Mouse (Mus musculus) hindbrain, embryonic 13.5 days (tissue): ENCODE data around the gene Crlf3. TPM values are rescaled to one million over a fixed set of nuclear protein-coding genes. Genes with fewer than 3 reads are reported as not detected.
"Not testable (repeated sequence)": the region's sequence is repeated elsewhere in the genome, so short reads cannot be mapped to it uniquely, and the experiment has no call there.

Experiments
- ATAC-seq: fragments of 200-750 bp; cut with Nextera tagmentation; 2 replicates; pipeline ENCODE4 v1.8.0; 2017; ENCODE audit warnings: moderate TSS enrichment; ENCODE audit not compliant: low FRiP score
- H3K27ac ChIP-seq: fragments of 300-500 bp; sonication (generic); 2 replicates; pipeline ENCODE4 v1.5.1; 2015; ENCODE audit warnings: inconsistent platforms, mild to moderate bottlenecking, moderate library complexity
- H3K27me3 ChIP-seq: fragments of 300-500 bp; sonication (generic); 2 replicates; pipeline ENCODE4 v1.6.1; 2015; ENCODE audit warnings: mild to moderate bottlenecking, inconsistent platforms
- H3K36me3 ChIP-seq: fragments of 300-500 bp; sonication (generic); 2 replicates; pipeline ENCODE4 v1.6.1; 2015; ENCODE audit warnings: mild to moderate bottlenecking, inconsistent platforms
- H3K4me1 ChIP-seq: fragments of 300-500 bp; sonication (generic); replicated peaks from 2 replicates; pipeline ENCODE4 v1.6.1; 2015; ENCODE audit warnings: inconsistent platforms
- H3K4me2 ChIP-seq: fragments of 300-500 bp; sonication (generic); 2 replicates; pipeline ENCODE4 v1.6.1; 2015; ENCODE audit warnings: inconsistent platforms, mild to moderate bottlenecking, moderate library complexity
- H3K4me3 ChIP-seq: fragments of 300-500 bp; sonication (generic); 2 replicates; pipeline ENCODE4 v1.5.1; 2015; ENCODE audit warnings: mild to moderate bottlenecking, inconsistent platforms
- H3K9ac ChIP-seq: fragments of 300-500 bp; sonication (generic); 2 replicates; pipeline ENCODE4 v1.6.1; 2015; ENCODE audit warnings: mild to moderate bottlenecking, inconsistent platforms
- H3K9me3 ChIP-seq: fragments of 300-500 bp; sonication (generic); 2 replicates; pipeline ENCODE4 v1.6.1; 2016; ENCODE audit warnings: inconsistent platforms
- WGBS: fragments of 180-500 bp; shearing (Covaris S2); methylation state at CpG from one replicate; pipeline ENCODE4 v1.1.7; 2015; 5-methylcytosine and 5-hydroxymethylcytosine counted together
- polyA plus RNA-seq: library from polyadenylated mRNA; unstranded; fragments of >200 nt; fragmentation: Nextera tagmentation; extraction: Ambion mirVana; gene quantifications from 2 replicates; pipeline ENCODE4 v1.2.1, GENCODE M21; 2015

Gene Crlf3
- polyA plus RNA-seq, 1 experiment from 2014 or later: 13.1 TPM

- Histone ChIP-seq H3K9ac (peak overlapping the region; percentile 91), H3K4me2 (peak overlapping the region; percentile 83), H3K9me3 (no peaks in the 10 kb centered on the region), H3K36me3 (no peaks in the 10 kb centered on the region), H3K4me1 (peaks cover 14% of the 10 kb centered on the region), H3K27ac (peak overlapping the region; percentile 84), H3K27me3 (no peaks in the 10 kb centered on the region), H3K4me3 (peak overlapping the region; percentile 89)
- no peak; the same call in 1 of the 2 replicates for ATAC-seq
- WGBS: under 1% methylated on average over 30 of the region's 32 CpGs
Observed at GRCm38 (mm10) chr11:80080381-80080825, 388 bp downstream of the Crlf3 start.

- H3K27ac ChIP-seq: no peak overlapping the region
- ATAC-seq: no peak
- peak overlapping the region; percentile 89 for H3K4me3 ChIP-seq
- H3K4me2 ChIP-seq: peak overlapping the region; percentile 83
- H3K36me3 ChIP-seq: no peaks in the 10 kb centered on the region
- H3K4me1 ChIP-seq: peaks cover 14% of the 10 kb centered on the region
- WGBS: 70% methylated on average over 6 of the region's 6 CpGs
- peak overlapping the region; percentile 91; the same call in 1 of the 2 replicates for H3K9ac ChIP-seq
- H3K9me3 ChIP-seq: no peaks in the 10 kb centered on the region
- no peaks in the 10 kb centered on the region for H3K27me3 ChIP-seq
Observed at GRCm38 (mm10) chr11:80079751-80080150, 1.0 kb downstream of the Crlf3 start.

- ATAC-seq: no peak
- H3K9ac ChIP-seq: no peak overlapping the region
- no peak overlapping the region for H3K4me2 ChIP-seq
- H3K27me3 ChIP-seq: no peaks in the 10 kb centered on the region
- 55% methylated on average over 1 of the region's 1 CpGs for WGBS
- no peak overlapping the region for H3K4me3 ChIP-seq
- H3K27ac ChIP-seq: no peak overlapping the region
- H3K9me3 ChIP-seq: no peaks in the 10 kb centered on the region
- peaks cover 14% of the 10 kb centered on the region for H3K4me1 ChIP-seq
- no peaks in the 10 kb centered on the region for H3K36me3 ChIP-seq
Observed at GRCm38 (mm10) chr11:80078831-80079230, 2.0 kb downstream of the Crlf3 start.

GRCm38 (mm10) chr11:80077784-80078545 is 2.8 kb downstream of the Crlf3 start:
- Histone ChIP-seq H3K9ac (no peak overlapping the region), H3K9me3 (no peaks in the 10 kb centered on the region), H3K27me3 (no peaks in the 10 kb centered on the region), H3K36me3 (no peaks in the 10 kb centered on the region), H3K4me1 (peaks cover 14% of the 10 kb centered on the region), H3K4me3 (no peak overlapping the region), H3K27ac (no peak overlapping the region), H3K4me2 (no peak overlapping the region)
- no peak for ATAC-seq
- 82% methylated on average over 14 of the region's 14 CpGs for WGBS

- H3K36me3 ChIP-seq: no peaks in the 10 kb centered on the region
- H3K4me3 ChIP-seq: no peak overlapping the region
- peaks cover 10% of the 10 kb centered on the region for H3K4me1 ChIP-seq
- H3K27me3 ChIP-seq: no peaks in the 10 kb centered on the region
- H3K9me3 ChIP-seq: no peaks in the 10 kb centered on the region
- no peak overlapping the region for H3K4me2 ChIP-seq
- H3K27ac ChIP-seq: no peak overlapping the region
- no peak overlapping the region for H3K9ac ChIP-seq
- ATAC-seq: no peak
- WGBS: 96% methylated on average over 5 of the region's 5 CpGs
Observed at GRCm38 (mm10) chr11:80075608-80076277, 5.0 kb downstream of the Crlf3 start.

- Histone ChIP-seq H3K9ac (no peak overlapping the region), H3K4me2 (no peak overlapping the region), H3K36me3 (no peaks in the 10 kb centered on the region), H3K4me1 (no peaks in the 10 kb centered on the region), H3K9me3 (no peaks in the 10 kb centered on the region), H3K27me3 (no peaks in the 10 kb centered on the region), H3K27ac (no peak overlapping the region), H3K4me3 (no peak overlapping the region)
- no peak for ATAC-seq
- 91% methylated on average over 3 of the region's 3 CpGs for WGBS
Observed at GRCm38 (mm10) chr11:80072365-80072764, 8.4 kb downstream of the Crlf3 start.

GRCm38 (mm10) chr11:80071039-80071438 is 9.8 kb downstream of the Crlf3 start:
- H3K4me3 ChIP-seq: no peak overlapping the region
- no peaks in the 10 kb centered on the region for H3K4me1 ChIP-seq
- 95% methylated on average over 2 of the region's 2 CpGs for WGBS
- H3K9me3 ChIP-seq: no peaks in the 10 kb centered on the region
- no peak overlapping the region for H3K9ac ChIP-seq
- no peak overlapping the region for H3K27ac ChIP-seq
- ATAC-seq: no peak
- no peaks in the 10 kb centered on the region for H3K27me3 ChIP-seq
- no peak overlapping the region for H3K4me2 ChIP-seq
- H3K36me3 ChIP-seq: no peaks in the 10 kb centered on the region

- WGBS: 89% methylated on average over 3 of the region's 3 CpGs
- no peaks in the 10 kb centered on the region for H3K9me3 ChIP-seq
- H3K9ac ChIP-seq: no peak overlapping the region
- H3K36me3 ChIP-seq: no peaks in the 10 kb centered on the region
- H3K4me2 ChIP-seq: no peak overlapping the region
- no peak overlapping the region for H3K27ac ChIP-seq
- H3K27me3 ChIP-seq: no peaks in the 10 kb centered on the region
- no peak overlapping the region for H3K4me3 ChIP-seq
- no peak for ATAC-seq
- no peaks in the 10 kb centered on the region for H3K4me1 ChIP-seq
Observed at GRCm38 (mm10) chr11:80069815-80070214, 11.0 kb downstream of the Crlf3 start.

- H3K9me3 ChIP-seq: no peaks in the 10 kb centered on the region
- H3K4me3 ChIP-seq: no peak overlapping the region
- H3K27me3 ChIP-seq: no peaks in the 10 kb centered on the region
- no peak overlapping the region for H3K4me2 ChIP-seq
- ATAC-seq: no peak
- no peaks in the 10 kb centered on the region for H3K4me1 ChIP-seq
- WGBS: 91% methylated on average over 5 of the region's 5 CpGs
- H3K36me3 ChIP-seq: peaks cover 3% of the 10 kb centered on the region; the same call in 1 of the 2 replicates
- no peak overlapping the region for H3K27ac ChIP-seq
- no peak overlapping the region for H3K9ac ChIP-seq
Observed at GRCm38 (mm10) chr11:80067558-80067957, 13.2 kb downstream of the Crlf3 start.

- not testable (repeated sequence) for ATAC-seq, H3K36me3 ChIP-seq, H3K4me3 ChIP-seq, H3K9me3 ChIP-seq, H3K4me1 ChIP-seq, H3K27me3 ChIP-seq, H3K9ac ChIP-seq, H3K4me2 ChIP-seq, H3K27ac ChIP-seq
- 85% methylated on average over 4 of the region's 4 CpGs for WGBS
Observed at GRCm38 (mm10) chr11:80066373-80066772, 14.4 kb downstream of the Crlf3 start.

GRCm38 (mm10) chr11:80062159-80062558 is 18.6 kb downstream of the Crlf3 start:
- no peak overlapping the region for H3K27ac ChIP-seq
- ATAC-seq: no peak

GRCm38 (mm10) chr11:80056141-80056540 is 24.6 kb downstream of the Crlf3 start:
- Histone ChIP-seq H3K27ac (no peak overlapping the region), H3K9me3 (no peaks in the 10 kb centered on the region), H3K4me2 (no peak overlapping the region), H3K9ac (no peak overlapping the region), H3K36me3 (peaks cover 36% of the 10 kb centered on the region), H3K4me3 (no peak overlapping the region), H3K27me3 (no peaks in the 10 kb centered on the region), H3K4me1 (no peaks in the 10 kb centered on the region)
- 90% methylated on average over 9 of the region's 9 CpGs for WGBS
- no peak for ATAC-seq

More at GRCm38 (mm10) chr11:80062159-80062558, 18.6 kb downstream of the Crlf3 start:
- H3K4me3 ChIP-seq: no peak overlapping the region
- peaks cover 25% of the 10 kb centered on the region for H3K36me3 ChIP-seq
- H3K4me2 ChIP-seq: no peak overlapping the region
- H3K27me3 ChIP-seq: no peaks in the 10 kb centered on the region
- H3K9ac ChIP-seq: no peak overlapping the region
- no peaks in the 10 kb centered on the region for H3K9me3 ChIP-seq
- WGBS: 72% methylated on average over 4 of the region's 4 CpGs
- H3K4me1 ChIP-seq: no peaks in the 10 kb centered on the region
